Mouse (Mus musculus) cerebellum, postnatal 14 days (tissue): ENCODE data around the gene Hhip.

ENCODE experiments used
- DNase-seq, 2 experiments: peaks; one replicate each; pipeline ENCODE4 v3.0.0; 2021; ENCODE audit warnings: mixed read lengths in 2 of 2

Gene Hhip

GRCm38 (mm10) chr8:80057198-80058174, at the start of gene Hhip:
Hhip (minus strand) TSS chr8:80058006.
- DNase-seq = peak; percentile 46 to 59

- no peak for DNase-seq
These were observed 29.2 kb upstream of the Hhip start for GRCm38 (mm10) chr8:80087021-80087420.

- peak in 1 of 2 experiments; percentile 11 for DNase-seq
These were observed 387 bp upstream of the Hhip start for GRCm38 (mm10) chr8:80058193-80058592.

- DNase-seq = no peak
These were observed 1.3 kb downstream of the Hhip start for GRCm38 (mm10) chr8:80056331-80057070.

DNA sequence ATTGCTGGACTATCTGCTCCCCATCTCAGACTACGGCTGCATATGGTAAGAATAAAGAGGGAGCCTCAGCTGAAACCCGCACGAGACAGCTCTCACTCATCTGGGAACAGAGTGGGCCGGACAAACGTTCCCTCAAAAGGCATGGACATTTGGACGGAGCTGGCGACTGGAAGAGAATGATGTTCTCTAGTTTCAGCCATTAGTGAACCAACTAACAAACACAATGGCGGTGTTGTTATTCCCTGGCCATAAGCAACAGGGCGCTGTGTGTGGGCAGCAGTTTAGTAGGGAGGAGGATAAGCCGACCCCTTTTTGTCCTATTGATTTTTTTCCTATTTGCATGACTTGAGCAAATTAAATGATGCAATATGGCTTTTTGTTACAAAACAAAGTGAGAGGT, 2.0 kb downstream of the Hhip start:
- no peak for DNase-seq

DNA sequence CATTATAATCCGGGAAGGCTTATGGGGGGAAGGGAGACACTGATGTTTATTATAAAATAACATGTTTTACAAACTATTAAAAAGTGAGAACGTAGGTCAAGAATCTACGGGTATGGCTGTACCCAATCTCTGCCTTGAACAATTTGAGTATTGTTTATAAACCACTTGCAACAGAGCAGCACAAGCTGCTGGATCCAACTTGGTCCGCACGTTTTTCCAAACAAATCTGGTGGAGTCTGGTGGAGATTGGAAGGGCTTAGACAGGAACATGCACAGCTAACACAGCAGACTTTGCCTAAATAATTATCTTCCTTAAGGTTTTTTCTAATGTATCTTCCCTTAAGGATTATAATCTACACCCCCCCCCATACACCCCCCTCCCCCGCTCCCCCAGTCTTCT, 2.7 kb downstream of the Hhip start:
- DNase-seq = no peak

GRCm38 (mm10) chr8:80054216-80054615, 3.6 kb downstream of the Hhip start:
- DNase-seq = no peak

DNA sequence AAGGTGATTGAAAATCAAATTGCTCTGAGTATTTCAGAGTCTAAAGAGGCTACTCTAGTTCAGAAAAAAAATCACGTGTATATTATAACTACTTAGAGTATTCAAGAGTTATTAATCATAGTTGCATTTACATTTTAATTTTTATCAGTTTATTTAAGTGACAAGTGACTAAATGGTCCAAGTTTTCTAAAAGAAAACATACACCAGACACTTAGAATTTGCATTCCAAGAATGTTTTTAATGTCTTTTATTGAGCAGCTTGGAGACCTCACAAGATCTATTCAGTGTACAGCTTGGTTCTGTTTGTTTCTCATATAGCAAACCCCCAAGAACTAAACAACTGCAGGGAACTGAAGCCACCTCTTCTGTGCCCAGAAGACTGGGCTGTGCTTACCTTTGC, 5.0 kb downstream of the Hhip start:
- no peak for DNase-seq

DNA sequence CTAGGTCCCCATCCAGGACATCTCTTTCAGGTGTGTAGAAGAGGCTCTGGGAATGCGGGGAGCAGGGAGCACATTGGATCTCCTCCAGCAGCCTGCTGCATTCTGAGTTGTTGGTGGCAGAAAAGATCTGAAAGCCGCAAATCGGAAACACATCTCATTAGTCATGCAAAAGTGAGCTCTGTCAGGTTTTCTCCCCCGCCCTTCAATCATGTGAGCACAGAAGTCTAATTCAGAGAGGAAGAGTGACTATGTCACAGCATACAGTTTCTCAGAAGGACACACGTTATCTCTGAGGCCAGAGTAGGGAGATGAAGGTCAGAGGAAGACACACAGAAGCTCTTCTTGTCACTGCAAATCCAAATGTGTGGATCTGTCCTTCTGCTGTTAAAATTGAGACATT, 6.3 kb downstream of the Hhip start:
- peak in 1 of 2 experiments; percentile 8 for DNase-seq

- no peak for DNase-seq
These were observed 8.4 kb downstream of the Hhip start for GRCm38 (mm10) chr8:80049256-80050005.

DNA sequence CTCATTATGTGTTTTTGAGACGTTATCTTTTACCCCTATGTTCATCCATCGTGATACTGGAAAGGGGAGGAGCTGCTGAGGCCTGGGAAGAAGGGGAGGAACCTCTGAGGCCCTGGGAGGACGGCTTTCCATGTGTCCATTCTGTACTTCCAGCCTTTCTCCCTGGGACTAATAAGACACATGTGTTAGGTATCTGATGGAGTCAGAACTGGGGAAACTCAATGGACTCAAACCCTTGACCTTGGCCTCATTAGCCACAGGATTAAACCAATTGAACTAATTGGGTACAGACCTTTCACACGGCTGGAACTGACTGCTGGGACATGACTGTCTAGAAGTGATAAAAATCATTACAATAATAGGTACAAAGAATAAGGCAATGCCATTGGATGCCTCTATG, 9.6 kb downstream of the Hhip start:
- no peak for DNase-seq

DNA sequence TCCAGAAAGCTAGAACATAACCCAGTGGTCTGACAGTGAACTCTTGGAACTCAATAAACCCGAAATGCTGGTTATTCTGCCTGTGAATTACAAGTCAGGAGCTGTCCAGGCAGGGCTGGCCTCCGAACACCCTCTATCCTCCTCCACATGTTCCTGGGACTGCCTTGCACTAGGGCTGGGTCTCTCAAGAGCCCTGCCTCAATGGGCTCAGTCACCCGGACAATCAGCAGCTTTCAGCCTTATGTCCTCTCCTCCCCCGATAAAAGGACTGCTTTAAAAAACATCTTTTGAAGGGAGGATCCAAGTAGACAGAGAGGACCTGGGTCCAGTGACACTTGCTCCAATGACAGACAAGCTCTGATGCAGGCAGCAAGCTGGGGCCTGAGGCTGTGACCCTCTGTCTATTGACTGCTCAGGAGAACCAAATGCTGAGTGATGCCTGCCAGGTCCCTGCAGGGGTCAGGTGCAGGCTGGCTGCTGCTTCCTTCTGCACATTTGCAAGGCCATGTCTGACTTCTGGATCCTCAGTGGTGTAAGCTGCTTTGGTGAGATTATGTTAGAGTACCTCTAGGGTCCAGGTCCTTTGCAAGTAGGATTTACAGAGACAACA, 20.1 kb downstream of the Hhip start:
- peak; percentile 70 to 74 for DNase-seq

GRCm38 (mm10) chr8:80032604-80033003, 25.2 kb downstream of the Hhip start:
- DNase-seq = no peak

DNA sequence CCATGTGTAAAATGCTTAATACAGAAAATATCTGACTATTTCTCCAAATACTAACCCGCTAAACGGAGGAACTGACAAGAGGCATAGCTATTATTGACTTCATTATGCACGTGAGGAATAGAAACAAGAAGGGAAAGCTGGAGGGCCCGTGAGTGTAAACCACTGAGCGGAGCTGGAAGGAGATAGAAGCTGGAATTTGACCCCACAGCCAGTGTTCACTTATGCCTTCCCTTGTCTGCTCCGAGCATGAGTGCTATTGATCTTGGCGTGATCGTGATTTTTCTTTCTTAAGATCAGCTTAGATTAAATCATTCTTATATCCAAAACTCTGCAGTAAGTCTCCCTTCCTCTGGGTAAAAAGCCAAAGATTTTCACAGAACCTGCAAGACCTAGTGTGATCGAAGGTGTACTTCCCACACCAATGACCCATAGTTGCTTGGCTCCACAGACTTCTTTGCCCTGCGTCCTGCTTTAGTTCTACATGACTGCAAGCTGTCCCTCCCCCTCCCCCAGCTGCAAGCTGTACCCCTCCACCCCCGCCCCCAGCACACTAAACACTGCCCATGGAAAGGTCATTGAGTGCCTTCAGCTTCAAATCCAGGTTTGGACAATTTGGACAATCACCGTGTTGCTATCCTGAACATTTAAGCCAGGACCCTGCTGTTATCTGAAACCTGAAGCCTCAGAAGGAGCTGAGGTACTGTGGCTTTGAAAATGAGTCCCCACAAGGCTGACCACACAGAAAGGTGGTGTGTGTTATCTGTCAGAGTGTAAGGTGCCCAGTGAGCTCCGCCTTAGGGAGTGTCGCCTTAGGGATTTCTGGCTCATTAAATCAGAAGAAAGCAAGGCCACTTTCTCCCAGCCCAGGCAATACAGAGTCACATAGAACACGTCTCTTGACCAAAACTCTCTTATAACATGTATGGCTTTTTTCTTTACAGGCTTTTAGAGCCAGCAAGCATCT, 26.2 kb downstream of the Hhip start:
- no peak for DNase-seq

DNA sequence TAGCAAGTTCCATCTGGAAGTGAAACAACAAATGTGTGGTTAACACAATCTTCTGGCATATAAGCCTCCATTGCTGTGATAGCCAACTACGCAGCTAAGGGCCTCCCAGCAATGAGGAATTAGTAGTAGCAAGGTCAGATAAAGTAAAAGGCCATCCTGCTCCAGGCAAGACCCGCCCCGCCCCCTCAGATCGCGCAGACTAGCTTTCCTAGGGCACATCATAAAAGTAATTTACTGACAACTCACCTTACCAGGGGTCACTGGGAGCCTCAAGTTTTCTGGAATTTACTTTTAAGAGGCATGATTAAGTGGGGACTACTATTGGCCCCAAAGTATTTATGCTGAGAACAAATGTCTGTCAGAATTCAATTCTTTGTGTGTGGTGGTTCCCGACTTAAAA, 28.2 kb downstream of the Hhip start:
- no peak for DNase-seq

- DNase-seq = no peak
These were observed 37.3 kb downstream of the Hhip start for GRCm38 (mm10) chr8:80020469-80020868.

DNA sequence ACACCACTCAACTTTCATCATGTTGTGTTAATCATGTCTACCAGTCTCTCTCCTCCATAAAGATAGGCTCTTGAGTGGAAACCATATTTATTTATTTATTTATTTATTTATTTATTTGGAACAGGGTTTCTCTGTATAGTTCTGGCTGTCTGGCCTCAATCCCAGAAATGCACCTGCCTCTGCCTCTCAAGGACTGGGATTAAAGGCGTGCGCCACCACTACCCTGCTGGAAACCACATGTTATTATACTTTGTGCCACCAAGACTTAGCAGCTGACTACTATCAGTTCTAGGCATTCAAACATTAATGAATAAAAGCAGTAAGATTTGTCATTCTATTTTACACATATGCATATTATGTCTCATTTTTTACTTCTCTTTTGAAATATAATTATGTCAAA, 42.0 kb downstream of the Hhip start:
- DNase-seq = no peak

- DNase-seq = peak; percentile 45 to 50
These were observed 53.4 kb downstream of the Hhip start for GRCm38 (mm10) chr8:80004421-80004820.

DNA sequence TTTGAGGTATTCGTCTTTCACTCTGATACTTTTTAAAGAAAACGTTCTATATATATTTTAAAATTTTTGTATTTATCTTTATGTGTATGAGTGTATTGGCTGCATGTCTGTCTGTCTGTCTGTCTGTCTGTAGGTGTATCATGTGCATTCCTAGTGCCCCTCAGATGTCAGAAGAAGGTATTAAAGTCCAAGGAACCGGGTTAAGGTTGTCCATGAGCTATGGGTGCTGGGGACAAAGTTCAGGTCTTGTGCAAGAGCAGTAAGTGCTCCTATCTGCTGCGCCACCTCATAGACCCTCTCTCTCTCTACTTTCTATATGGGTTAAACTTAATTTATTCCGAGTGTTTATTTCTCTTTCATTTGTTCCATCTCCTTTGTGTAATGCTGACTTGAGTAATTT, 55.5 kb downstream of the Hhip start:
- DNase-seq = no peak

GRCm38 (mm10) chr8:79995075-79995474, 62.7 kb downstream of the Hhip start:
- DNase-seq = no peak

GRCm38 (mm10) chr8:79993507-79993906, 64.3 kb downstream of the Hhip start:
- DNase-seq = no peak
